Mouse (Mus musculus) cerebellum, adult 2 months (tissue): ENCODE results near the gene P2rx2. TPM values are rescaled to one million over a fixed set of nuclear protein-coding genes. Genes with fewer than 3 reads are reported as not detected.

Source experiments
- DNase-seq, 2 experiments: peaks; one replicate each; pipeline ENCODE4 v3.0.0; 2021
- H3K27ac ChIP-seq: fragments of 200-500 bp; 2 replicates; pipeline ENCODE4 v1.5.1; 2012; ENCODE audit warnings: low read length, control low read depth, inconsistent platforms; ENCODE audit not compliant: insufficient read depth
- H3K27me3 ChIP-seq: fragments of 200-500 bp; 2 replicates; pipeline ENCODE4 v1.6.1; 2012; ENCODE audit warnings: inconsistent platforms, mild to moderate bottlenecking, low read length, moderate library complexity; ENCODE audit not compliant: control insufficient read depth, insufficient read depth
- H3K4me1 ChIP-seq: fragments of 200-500 bp; 2 replicates; pipeline ENCODE4 v1.6.1; 2011; ENCODE audit warnings: low read length; ENCODE audit not compliant: control insufficient read depth, insufficient read depth
- H3K4me3 ChIP-seq: fragments of 200-500 bp; replicated peaks from 2 replicates; pipeline ENCODE3; 2011; ENCODE audit warnings: mild to moderate bottlenecking, low read depth, low read length, control low read depth; ENCODE audit not compliant: insufficient read depth
- CTCF ChIP-seq: fragments of 200-500 bp; IDR thresholded peaks from 2 replicates; pipeline ENCODE4 v1.5.1; 2011; ENCODE audit warnings: low read depth, mild to moderate bottlenecking, control low read depth, low read length, moderate library complexity, borderline replicate concordance; ENCODE audit not compliant: insufficient read depth
- POLR2A ChIP-seq: fragments of 200-500 bp; IDR thresholded peaks from 2 replicates; pipeline ENCODE4 v1.6.1; 2011; ENCODE audit warnings: low read length, control low read depth, borderline replicate concordance; ENCODE audit not compliant: insufficient read depth
- WGBS: fragments of 180-500 bp; shearing (Covaris S2); methylation state at CpG from one replicate; pipeline ENCODE4 v1.1.7; 2018; 5-methylcytosine and 5-hydroxymethylcytosine counted together
- polyA plus RNA-seq: library from polyadenylated mRNA; depleted of rRNA; stranded (reverse); fragments of >200 nt; gene quantifications from 2 replicates; pipeline ENCODE4 v1.2.3, GENCODE M21; 2012

Gene P2rx2
- polyA plus RNA-seq, 1 experiment, result 0.26 TPM

DNA sequence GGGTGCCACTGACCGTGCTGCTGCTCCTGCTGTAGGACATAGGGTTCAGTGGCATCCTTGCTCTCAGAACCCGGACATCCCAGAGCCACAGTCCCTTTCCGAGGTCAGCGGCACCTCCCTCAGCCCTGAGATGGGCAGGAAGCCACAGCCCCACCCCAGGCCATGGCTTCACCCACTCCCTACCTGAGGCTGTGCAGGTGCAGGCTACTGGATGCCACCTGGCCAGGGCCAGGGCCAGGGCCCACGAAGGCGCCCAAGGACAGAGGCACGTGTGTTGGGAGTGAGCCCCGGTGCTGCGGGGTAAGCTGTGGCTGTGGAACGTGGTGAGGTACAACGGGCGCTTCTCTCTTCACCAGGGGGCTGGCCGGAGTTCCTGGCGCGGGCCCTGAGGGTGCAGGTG lies 36.1 kb upstream of the P2rx2 start:
- WGBS, result 44% methylated on average over 15 of the region's 15 CpGs

DNA sequence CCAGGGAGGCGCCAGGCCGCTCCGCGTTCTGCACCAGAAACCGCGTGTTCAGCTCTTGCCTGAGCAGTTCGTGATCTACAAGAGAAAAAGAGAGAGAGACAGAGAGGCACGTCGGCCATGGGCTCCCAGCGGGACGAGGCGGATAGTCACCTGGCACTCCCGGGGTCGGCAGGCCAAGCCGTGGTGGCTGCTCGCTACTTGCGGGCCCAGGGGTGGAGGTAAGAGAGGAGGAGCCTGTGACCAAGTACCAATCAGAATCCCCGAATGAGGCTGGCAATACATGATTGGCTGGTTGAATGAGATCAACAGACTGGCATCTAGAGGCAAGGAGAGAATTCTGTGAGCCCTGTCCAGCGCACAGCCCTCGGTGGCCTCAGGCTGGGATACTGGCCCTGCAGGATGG lies 35.2 kb upstream of the P2rx2 start:
- Histone ChIP-seq H3K27me3 (no peaks in the 10 kb centered on the region), H3K27ac (no peak overlapping the region), H3K4me1 (peaks cover 21% of the 10 kb centered on the region), H3K4me3 (no peak overlapping the region)
- peak in 1 of 2 experiments; percentile 34 for DNase-seq
- 60% methylated on average over 20 of the region's 20 CpGs for WGBS
- TF ChIP-seq POLR2A (no peak), CTCF (no peak)

More for the DNA sequence above, 36.1 kb upstream of the P2rx2 start:
- Histone ChIP-seq H3K27me3 (no peaks in the 10 kb centered on the region), H3K27ac (0 out of 2 replicates have a peak overlapping the region, but pooled peaks have one; percentile 10), H3K4me1 (peaks cover 24% of the 10 kb centered on the region), H3K4me3 (no peak overlapping the region)
- TF ChIP-seq POLR2A, result no peak
- no peak for TF ChIP-seq CTCF
- DNase-seq, result peak; percentile 40 to 49

DNA sequence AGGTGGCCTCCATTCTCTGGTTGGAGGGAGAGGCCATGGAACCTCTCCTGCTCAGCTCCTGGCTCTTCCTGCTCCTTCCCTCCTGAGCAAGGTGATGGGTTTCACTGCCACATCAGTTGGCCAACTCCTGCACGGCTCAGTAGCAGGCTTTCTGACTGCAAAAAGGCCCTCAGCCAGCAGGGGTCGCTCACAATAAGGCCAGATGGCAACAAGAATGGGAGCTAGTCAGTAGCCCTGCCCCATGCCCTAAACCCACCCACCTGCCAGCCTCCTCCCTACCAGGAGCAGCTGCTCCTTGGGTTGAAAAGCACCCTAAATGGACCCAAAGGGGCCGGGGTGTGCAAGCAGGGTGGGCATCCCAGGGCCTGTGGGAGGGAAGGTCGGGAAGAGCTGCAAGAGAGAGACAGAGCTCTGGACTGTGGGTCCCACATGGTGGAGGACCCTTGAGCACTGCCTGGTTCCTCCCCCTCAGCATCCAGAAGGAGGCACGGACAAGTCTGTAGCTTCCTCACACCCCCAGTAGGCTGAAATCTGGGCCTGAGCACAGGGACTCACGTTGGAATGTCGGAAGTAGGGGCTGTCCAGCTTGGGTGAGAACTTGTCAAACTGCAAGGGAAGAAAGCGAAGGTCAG lies 33.9 kb upstream of the P2rx2 start:
- TF ChIP-seq CTCF (peak; percentile 91), POLR2A (no peak)
- Histone ChIP-seq H3K27ac (no peak overlapping the region), H3K4me3 (no peak overlapping the region), H3K27me3 (no peaks in the 10 kb centered on the region), H3K4me1 (peaks cover 14% of the 10 kb centered on the region)
- 47% methylated on average over 8 of the region's 8 CpGs for WGBS
- DNase-seq, result peak; percentile 83 to 92

DNA sequence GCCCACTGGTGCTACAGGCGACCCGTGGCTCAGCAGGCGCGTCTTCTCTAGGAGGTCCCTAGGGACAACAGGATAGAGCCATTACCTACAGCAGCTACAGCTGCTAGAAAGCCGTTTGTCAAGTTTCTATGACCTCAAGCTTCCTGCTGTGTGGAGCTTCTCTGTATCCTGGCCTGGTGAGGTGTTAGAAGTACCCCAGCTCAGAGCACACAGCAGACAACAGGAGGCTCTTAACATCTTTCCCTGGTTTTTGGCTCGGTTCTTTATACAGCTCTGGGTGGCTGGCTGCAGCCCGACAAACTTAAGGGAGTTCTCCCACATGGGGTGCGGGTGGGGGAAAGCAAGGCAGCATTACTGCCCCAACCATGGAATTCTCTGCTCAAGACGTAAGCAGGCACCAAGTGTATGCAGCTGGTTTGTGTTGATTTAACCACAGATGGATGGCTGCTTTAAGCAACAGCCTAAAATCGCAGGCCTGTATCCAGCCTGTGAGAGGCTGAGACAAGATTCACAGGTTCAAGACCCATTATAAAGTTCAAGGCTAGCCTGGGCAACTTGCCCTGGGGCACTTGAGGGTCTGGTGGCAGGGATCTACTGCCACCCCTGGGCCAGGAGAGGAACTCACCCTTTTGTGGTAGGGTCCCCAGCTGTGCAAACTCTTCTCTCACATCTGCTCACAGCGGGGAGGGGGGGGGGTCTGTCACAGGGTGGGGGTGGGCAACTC lies 21.0 kb upstream of the P2rx2 start:
- Histone ChIP-seq H3K4me3 (no peak overlapping the region), H3K4me1 (peaks cover 4% of the 10 kb centered on the region), H3K27ac (no peak overlapping the region), H3K27me3 (no peaks in the 10 kb centered on the region)
- WGBS, result 77% methylated on average over 11 of the region's 11 CpGs
- no peak for DNase-seq
- TF ChIP-seq CTCF, result no peak

DNA sequence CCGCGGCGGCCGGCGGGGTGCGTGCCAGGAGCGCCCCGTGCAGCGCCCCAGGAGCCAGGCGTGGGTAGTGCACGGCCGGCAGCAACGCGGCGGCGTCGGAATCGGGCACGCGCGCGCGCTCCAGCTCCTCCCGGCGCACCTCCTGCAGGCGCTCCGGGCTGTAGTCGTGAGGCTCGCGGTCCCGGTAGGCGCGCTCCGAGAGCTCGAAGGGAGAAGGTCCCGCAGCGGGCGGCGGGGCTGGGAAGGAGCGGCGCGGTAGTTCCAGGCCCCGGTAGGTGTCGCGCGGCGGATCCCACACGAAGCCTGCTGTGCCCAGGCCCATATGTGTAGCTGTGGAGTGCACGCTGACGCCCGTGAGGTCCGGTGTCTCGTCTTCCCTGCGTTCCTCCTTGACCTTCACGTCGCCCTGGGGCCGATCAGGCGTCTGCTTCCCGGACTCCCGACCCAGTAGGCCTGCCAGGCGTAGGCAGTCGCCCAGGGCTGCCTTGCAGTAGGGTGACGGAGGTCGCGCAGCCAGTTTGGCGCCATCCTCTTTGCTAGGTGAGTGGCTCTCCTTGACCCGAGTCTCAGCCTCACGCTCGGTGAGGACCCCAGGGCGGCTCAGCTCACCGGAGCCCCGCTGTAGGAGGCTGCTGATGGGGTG lies 20.3 kb upstream of the P2rx2 start:
- peaks cover 4% of the 10 kb centered on the region for H3K4me1 ChIP-seq
- DNase-seq, result peak; percentile 61 to 69
- WGBS, result 18% methylated on average over 72 of the region's 72 CpGs
- no peaks in the 10 kb centered on the region for H3K27me3 ChIP-seq
- H3K4me3 ChIP-seq, result peak overlapping the region; percentile 30
- no peak for TF ChIP-seq POLR2A
- no peak for TF ChIP-seq CTCF
- H3K27ac ChIP-seq, result 0 out of 2 replicates have a peak overlapping the region, but pooled peaks have one; percentile 5

DNA sequence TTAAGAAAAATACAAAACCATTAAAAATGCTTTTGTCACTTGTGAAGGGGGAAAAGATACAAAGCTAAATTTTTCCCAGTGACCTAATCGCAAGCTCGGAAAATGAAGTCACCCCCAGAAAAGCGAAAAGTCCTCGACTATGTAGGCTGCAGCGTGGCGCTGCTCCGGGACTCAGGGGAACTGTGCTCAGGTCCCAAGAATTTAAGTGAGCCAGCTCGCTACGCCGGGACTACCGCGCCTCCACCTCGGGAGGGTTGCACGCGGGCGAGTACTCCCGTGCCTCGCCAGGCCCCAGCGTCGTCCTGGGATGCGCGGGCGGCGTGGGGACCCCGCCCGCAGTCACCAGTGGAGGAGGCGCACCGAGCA lies 19.8 kb upstream of the P2rx2 start:
- DNase-seq, result no peak
- 0 out of 2 replicates have a peak, but pooled peaks have one; percentile 11 for TF ChIP-seq CTCF
- no peak for TF ChIP-seq POLR2A
- 32% methylated on average over 28 of the region's 28 CpGs for WGBS
- H3K27me3 ChIP-seq, result no peaks in the 10 kb centered on the region
- H3K27ac ChIP-seq, result no peak overlapping the region
- peaks cover 4% of the 10 kb centered on the region for H3K4me1 ChIP-seq
- H3K4me3 ChIP-seq, result peak overlapping the region; percentile 33

DNA sequence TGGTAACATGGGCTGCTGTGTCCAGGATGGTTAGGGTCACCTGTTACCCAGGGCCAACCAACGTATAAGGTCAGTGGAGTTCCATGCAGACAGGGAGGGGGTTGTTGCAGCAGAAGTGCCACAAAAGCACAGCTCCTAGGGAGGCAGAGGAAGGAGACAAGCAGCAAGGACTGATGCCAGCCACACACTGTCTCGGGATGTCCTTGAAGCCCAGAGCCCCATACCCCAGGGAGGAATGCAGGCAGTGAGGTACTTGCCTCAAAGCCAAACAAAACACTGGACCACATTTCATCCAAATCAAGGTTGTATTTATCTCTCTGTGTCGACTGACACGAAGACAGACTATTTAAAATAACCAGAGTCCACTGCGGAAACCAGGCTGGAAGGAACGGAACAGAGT lies 18.5 kb upstream of the P2rx2 start:
- WGBS, result 95% methylated on average over 6 of the region's 6 CpGs
- Histone ChIP-seq H3K27ac (no peak overlapping the region), H3K27me3 (no peaks in the 10 kb centered on the region), H3K4me3 (no peak overlapping the region), H3K4me1 (peaks cover 7% of the 10 kb centered on the region)
- TF ChIP-seq POLR2A (no peak), CTCF (no peak)
- DNase-seq, result no peak
